Mouse (Mus musculus): ENCODE results near the gene Sh3rf3.

DNA sequence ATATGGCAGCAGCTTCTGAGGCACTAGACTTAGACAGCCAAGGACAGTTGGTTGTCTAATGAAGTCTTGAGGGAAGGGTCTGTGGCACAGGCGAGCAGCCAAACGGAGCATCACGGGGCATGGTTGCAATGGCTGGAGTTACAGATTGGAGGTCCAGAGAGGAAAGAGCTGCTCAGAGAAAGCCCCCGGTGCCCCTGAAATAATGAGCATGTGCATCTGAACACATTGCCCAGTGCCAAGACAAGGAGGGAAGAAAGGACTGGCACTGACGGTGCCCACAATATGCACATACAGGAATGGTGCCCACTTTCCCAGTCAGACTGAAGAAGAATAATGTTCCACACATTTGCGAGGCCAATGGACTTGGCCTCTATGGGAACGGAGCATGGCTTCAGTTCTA lies 278.8 kb downstream of the Sh3rf3 start:
- no peak for TF ChIP-seq CTCF (conservative IDR thresholded peaks at IDR 0.05; ENCODE audit: low read length)
- no peak for TF ChIP-seq POU5F1 (IDR thresholded peaks at IDR 0.05; ENCODE audit: borderline replicate concordance, low read length)

Data from E14TG2a.4 (cell line).